Mouse (Mus musculus): ENCODE data around the gene Fam129a. TPM values are rescaled to one million over a fixed set of nuclear protein-coding genes. Genes with fewer than 3 reads are reported as not detected.
"Not testable (repeated sequence)": the region's sequence is repeated elsewhere in the genome, so short reads cannot be mapped to it uniquely, and the experiment has no call there.

Fam129a gene
- polyA plus RNA-seq, 1 experiment from 2014 or later: 13.8 TPM

DNA sequence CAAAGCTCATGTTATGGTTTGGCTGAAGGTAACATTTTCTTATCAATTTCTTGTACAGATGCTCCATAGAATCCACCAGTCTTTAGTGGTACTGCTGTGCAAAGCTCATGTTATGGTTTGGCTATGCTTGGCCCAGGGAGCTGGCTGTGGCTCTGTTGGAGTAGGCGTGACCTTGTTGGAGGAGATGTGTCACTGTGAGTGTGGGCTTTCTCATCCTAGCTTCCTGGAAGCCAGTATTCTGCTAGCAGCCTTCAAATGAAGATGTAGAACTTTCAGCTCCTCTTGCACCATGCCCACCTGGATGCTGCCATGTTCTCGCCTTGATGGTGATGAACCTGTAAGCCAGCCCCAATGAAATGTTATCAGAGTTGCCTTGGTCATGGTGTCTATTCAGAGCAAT lies 178.9 kb downstream of the Fam129a start:
- not testable (repeated sequence) for H3K36me3 ChIP-seq (ENCODE audit: control insufficient read depth, insufficient read depth); H3K27me3 ChIP-seq (ENCODE audit: control insufficient read depth, insufficient read depth, low read depth, low read length); H3K27ac ChIP-seq (ENCODE audit: low read length); ATAC-seq (ENCODE audit: low read depth); H3K9ac ChIP-seq (ENCODE audit: low read depth, low read length); H3K9me3 ChIP-seq (replicated peaks; ENCODE audit: control insufficient read depth, low read length); H3K4me3 ChIP-seq (ENCODE audit: low read depth, low read length); H3K4me2 ChIP-seq (ENCODE audit: low read depth, low read length)
- 81% methylated on average over 2 of the region's 2 CpGs for WGBS (ENCODE audit: insufficient replicate concordance)
- H3K4me1 ChIP-seq (ENCODE audit: control insufficient read depth, low read depth, low read length): peaks cover 11% of the 10 kb centered on the region

DNA sequence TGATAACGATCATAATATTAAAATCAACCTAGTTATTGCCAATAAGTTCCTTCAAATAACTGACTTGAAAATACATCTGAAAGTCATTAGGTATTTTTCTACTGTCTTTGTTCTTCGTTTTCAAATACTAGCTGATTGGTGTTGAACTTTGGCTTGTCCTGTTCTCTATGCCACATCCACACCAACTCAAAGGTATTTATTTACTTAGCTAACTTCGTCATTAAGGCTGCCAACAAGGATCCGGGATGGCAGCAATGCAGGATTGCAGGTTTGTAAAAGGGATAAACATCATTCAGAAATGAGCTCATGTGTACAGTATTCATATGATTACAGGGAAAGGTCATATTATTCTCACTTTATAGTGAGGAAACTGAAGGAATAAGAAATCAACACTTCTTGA lies 182.0 kb downstream of the Fam129a start:
- no peak overlapping the region for H3K4me2 ChIP-seq (ENCODE audit: low read depth, low read length)
- ATAC-seq (ENCODE audit: low read depth): no peak
- no peak overlapping the region for H3K27ac ChIP-seq (ENCODE audit: low read length)
- H3K27me3 ChIP-seq (ENCODE audit: control insufficient read depth, insufficient read depth, low read depth, low read length): no peaks in the 10 kb centered on the region
- peaks cover 24% of the 10 kb centered on the region for H3K4me1 ChIP-seq (ENCODE audit: control insufficient read depth, low read depth, low read length)
- no peaks in the 10 kb centered on the region for H3K9me3 ChIP-seq (replicated peaks; ENCODE audit: control insufficient read depth, low read length)
- 52% methylated on average over 4 of the region's 4 CpGs for WGBS (ENCODE audit: insufficient replicate concordance)
- H3K9ac ChIP-seq (ENCODE audit: low read depth, low read length): no peak overlapping the region
- H3K4me3 ChIP-seq (ENCODE audit: low read depth, low read length): no peak overlapping the region
- H3K36me3 ChIP-seq (ENCODE audit: control insufficient read depth, insufficient read depth): no peaks in the 10 kb centered on the region

DNA sequence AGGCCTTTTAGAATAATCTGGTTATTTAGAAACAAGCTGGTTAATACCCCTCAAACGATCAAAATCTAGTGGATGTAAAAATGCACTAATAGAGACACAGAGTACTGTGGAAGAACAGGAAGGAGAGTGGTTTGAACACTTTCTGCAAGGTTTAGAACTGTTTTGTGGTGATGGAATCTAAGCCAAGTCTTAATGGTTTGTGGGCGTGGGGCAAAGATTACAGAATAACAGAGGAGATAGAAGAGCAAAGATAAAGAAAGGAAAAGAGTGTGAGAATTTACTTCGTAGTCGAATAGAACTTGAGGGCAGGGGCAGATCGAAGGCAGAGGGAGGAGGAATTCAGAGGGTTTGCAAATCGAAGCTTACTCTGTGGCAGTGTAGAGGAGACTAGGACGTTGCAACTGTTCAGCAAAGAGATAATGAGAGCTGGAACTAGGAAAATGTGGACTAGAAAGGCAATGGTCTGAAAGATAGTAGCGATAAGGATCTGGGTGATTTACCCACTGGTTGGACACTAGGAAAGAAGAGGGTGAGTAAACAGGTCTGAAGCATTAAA lies 182.5 kb downstream of the Fam129a start:
- 0 out of 2 replicates have a peak overlapping the region, but pooled peaks have one; percentile 96 for H3K9ac ChIP-seq (ENCODE audit: low read depth, low read length)
- peak overlapping the region; percentile 72 for H3K4me2 ChIP-seq (ENCODE audit: low read depth, low read length)
- peak overlapping the region; percentile 98 for H3K4me3 ChIP-seq (ENCODE audit: low read depth, low read length)
- H3K27ac ChIP-seq (ENCODE audit: low read length): peak overlapping the region; percentile 24; the same call in 1 of the 2 replicates
- WGBS (ENCODE audit: insufficient replicate concordance): 14% methylated on average over 8 of the region's 8 CpGs
- peaks cover 28% of the 10 kb centered on the region for H3K4me1 ChIP-seq (ENCODE audit: control insufficient read depth, low read depth, low read length)
- no peaks in the 10 kb centered on the region for H3K27me3 ChIP-seq (ENCODE audit: control insufficient read depth, insufficient read depth, low read depth, low read length)
- no peaks in the 10 kb centered on the region for H3K36me3 ChIP-seq (ENCODE audit: control insufficient read depth, insufficient read depth)
- H3K9me3 ChIP-seq (replicated peaks; ENCODE audit: control insufficient read depth, low read length): no peaks in the 10 kb centered on the region
- no peak for ATAC-seq (ENCODE audit: low read depth)

DNA sequence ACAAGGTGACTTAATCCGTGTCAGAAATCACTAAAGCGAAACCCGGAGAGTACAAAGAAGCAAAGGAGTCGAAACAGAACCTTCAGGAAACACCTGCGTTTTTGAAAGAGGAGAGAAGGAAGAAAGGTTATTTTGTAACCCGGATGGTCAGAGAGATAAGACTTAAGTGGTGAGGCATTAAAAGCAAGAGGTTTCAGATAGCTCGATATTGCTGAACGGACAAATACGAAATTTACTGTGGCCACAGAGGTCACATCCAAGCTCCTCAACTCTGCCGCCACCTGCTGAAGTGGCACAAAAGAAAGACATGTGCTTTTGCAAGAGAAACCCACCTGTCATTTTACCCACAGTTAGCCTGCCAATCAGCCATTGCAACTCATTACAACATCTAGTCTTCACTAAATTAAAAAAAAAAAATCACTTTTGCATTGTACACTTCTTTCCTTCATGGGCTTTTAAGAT lies 183.1 kb downstream of the Fam129a start:
- ATAC-seq (ENCODE audit: low read depth): no peak
- Histone ChIP-seq H3K9ac (ENCODE audit: low read depth, low read length) (peak overlapping the region; percentile 96), H3K4me1 (ENCODE audit: control insufficient read depth, low read depth, low read length) (peaks cover 28% of the 10 kb centered on the region), H3K36me3 (ENCODE audit: control insufficient read depth, insufficient read depth) (no peaks in the 10 kb centered on the region), H3K9me3 (replicated peaks; ENCODE audit: control insufficient read depth, low read length) (no peaks in the 10 kb centered on the region), H3K27me3 (ENCODE audit: control insufficient read depth, insufficient read depth, low read depth, low read length) (no peaks in the 10 kb centered on the region), H3K4me3 (ENCODE audit: low read depth, low read length) (peak overlapping the region; percentile 98), H3K27ac (ENCODE audit: low read length) (no peak overlapping the region; the same call in 1 of the 2 replicates), H3K4me2 (ENCODE audit: low read depth, low read length) (peak overlapping the region; percentile 72)
- 8% methylated on average over 10 of the region's 10 CpGs for WGBS (ENCODE audit: insufficient replicate concordance)

DNA sequence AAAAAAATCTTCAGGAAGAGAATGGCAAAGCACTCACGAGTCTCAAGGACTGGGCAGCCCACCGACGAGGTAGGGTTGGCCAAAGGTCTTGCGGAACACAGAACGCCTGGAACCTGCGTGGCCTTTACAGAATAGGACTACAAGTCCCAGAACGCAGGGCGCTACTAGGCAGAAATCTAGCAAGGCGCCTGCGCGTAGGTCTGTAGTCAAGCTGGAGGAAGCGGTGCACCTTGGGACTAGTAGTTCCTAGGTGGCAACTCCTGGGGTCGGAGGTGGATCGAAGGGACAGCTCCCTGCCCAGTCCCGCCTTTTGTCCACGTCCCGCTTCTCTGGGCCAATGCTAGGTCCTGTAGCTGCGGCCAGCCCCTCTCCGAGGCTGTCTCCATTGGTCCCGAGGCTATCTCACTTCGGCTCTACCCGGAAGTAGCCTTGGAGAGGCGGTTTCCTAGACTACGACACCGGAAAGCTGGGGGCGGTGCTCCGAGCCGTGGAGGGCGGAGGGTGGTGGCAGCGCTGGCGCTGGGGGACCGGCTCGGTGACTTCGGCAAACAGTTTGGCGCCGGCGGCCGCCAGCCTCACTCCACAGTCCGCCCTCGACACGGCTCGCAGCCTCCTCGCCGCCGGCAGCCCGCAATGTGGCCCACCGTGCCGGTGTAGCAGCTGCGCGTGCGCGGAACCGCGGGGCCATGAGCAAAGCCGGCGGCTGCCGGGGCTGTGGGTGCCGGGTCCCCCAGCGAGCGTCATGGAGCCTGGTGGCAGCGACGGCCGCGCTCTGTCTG lies 184.1 kb downstream of the Fam129a start, which contains the start of gene Edem3:
Edem3 (plus strand) TSS at position 491 of the 779 bp plus-strand sequence.
- WGBS (ENCODE audit: insufficient replicate concordance): under 1% methylated on average over 62 of the region's 64 CpGs
- Histone ChIP-seq H3K27me3 (ENCODE audit: control insufficient read depth, insufficient read depth, low read depth, low read length) (no peaks in the 10 kb centered on the region), H3K9ac (ENCODE audit: low read depth, low read length) (peak within 1 kb of the TSS; percentile 96), H3K4me3 (ENCODE audit: low read depth, low read length) (peak within 1 kb of the TSS; percentile 98), H3K27ac (ENCODE audit: low read length) (peak within 1 kb of the TSS; percentile 88), H3K36me3 (ENCODE audit: control insufficient read depth, insufficient read depth) (no peaks in the 10 kb centered on the region), H3K4me2 (ENCODE audit: low read depth, low read length) (peak within 1 kb of the TSS; percentile 97), H3K4me1 (ENCODE audit: control insufficient read depth, low read depth, low read length) (peaks cover 28% of the 10 kb centered on the region), H3K9me3 (replicated peaks; ENCODE audit: control insufficient read depth, low read length) (no peaks in the 10 kb centered on the region)
- peak; percentile 97 for ATAC-seq (ENCODE audit: low read depth)

DNA sequence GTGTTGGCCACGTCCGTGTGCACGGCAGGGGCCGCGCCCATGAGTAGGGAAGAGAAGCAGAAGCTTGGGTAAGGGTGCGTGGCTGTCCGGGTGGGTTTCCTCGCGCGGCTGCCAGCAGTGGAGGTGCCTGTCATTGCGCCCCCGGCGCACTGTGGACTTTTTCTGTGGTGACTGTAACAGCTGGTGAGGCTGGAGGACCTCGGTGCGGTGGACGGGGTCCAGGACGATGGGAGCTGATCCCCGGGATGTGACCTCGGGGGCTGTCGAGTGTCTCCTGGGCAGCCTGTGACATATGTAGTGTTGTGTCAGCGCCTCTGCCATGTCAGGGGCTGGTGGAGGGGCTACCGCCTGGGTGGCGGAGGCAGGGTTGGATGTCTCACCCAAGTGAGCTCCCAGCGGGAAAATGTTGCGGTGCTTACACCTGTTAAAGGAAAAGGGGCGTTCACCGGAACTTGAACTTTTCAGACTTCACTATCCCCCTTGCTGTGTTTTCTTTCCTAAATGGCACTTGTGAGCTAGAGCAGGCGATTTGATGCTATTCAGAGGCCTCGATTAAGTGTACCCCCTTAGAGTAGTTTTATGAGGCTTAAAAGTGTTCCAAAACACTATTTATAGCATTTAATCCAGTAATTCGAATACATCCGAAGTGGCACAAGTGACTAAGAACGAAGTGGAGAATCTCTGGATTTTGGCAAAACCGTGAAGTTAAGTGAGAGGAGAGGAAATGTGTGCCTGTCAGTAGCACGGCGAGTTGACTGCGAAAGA lies 184.9 kb downstream of the Fam129a start:
- peaks cover 28% of the 10 kb centered on the region for H3K4me1 ChIP-seq (ENCODE audit: control insufficient read depth, low read depth, low read length)
- H3K4me3 ChIP-seq (ENCODE audit: low read depth, low read length): peak overlapping the region; percentile 98
- H3K9ac ChIP-seq (ENCODE audit: low read depth, low read length): peak overlapping the region; percentile 96
- ATAC-seq (ENCODE audit: low read depth): no peak
- H3K27ac ChIP-seq (ENCODE audit: low read length): peak overlapping the region; percentile 88
- peak overlapping the region; percentile 97 for H3K4me2 ChIP-seq (ENCODE audit: low read depth, low read length)
- H3K36me3 ChIP-seq (ENCODE audit: control insufficient read depth, insufficient read depth): no peaks in the 10 kb centered on the region; the same call in 1 of the 2 replicates
- 2% methylated on average over 36 of the region's 36 CpGs for WGBS (ENCODE audit: insufficient replicate concordance)
- no peaks in the 10 kb centered on the region for H3K27me3 ChIP-seq (ENCODE audit: control insufficient read depth, insufficient read depth, low read depth, low read length)
- no peaks in the 10 kb centered on the region for H3K9me3 ChIP-seq (replicated peaks; ENCODE audit: control insufficient read depth, low read length)

DNA sequence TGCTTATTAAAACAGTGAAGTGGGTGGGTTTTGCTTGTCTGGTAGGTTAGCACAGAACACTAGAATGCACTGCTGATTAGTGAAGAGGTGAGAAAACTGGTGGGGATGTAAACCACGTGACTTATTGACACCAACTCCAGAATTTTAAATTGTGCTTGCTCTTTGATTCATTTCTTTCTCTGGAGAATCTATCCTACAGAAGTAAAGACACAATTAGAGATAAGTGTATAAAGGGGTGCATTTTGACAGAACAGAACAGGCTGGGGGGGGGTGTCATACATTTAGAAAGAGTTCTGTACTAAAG lies 185.4 kb downstream of the Fam129a start:
- H3K4me1 ChIP-seq (ENCODE audit: control insufficient read depth, low read depth, low read length): peaks cover 28% of the 10 kb centered on the region
- H3K36me3 ChIP-seq (ENCODE audit: control insufficient read depth, insufficient read depth): no peaks in the 10 kb centered on the region; the same call in none of the 2 replicates
- no peak for ATAC-seq (ENCODE audit: low read depth)
- peak overlapping the region; percentile 98 for H3K4me3 ChIP-seq (ENCODE audit: low read depth, low read length)
- H3K27me3 ChIP-seq (ENCODE audit: control insufficient read depth, insufficient read depth, low read depth, low read length): no peaks in the 10 kb centered on the region
- H3K9ac ChIP-seq (ENCODE audit: low read depth, low read length): peak overlapping the region; percentile 96
- H3K4me2 ChIP-seq (ENCODE audit: low read depth, low read length): peak overlapping the region; percentile 97
- H3K27ac ChIP-seq (ENCODE audit: low read length): no peak overlapping the region; the same call in none of the 2 replicates
- 6% methylated on average over 1 of the region's 1 CpGs for WGBS (ENCODE audit: insufficient replicate concordance)
- H3K9me3 ChIP-seq (replicated peaks; ENCODE audit: control insufficient read depth, low read length): no peaks in the 10 kb centered on the region

DNA sequence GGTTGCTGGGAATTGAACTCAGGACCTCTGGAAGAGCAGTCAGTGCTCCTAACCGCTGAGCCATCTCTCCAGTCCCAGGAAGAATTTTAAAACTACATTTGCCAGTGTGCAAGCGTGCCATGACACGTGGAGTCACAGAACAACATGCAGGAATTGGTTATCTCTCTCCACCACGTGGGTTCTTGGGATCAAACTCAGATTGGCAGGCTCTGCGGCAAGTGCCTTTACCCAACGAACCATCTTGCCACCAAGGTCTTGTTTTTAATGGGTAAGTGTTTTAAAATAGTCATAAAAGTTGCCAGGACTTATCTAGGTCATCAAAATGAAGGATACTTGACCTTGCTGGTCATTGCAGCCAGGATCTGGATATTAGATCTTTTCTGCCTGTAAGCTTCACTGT lies 187.3 kb downstream of the Fam129a start:
- H3K36me3 ChIP-seq (ENCODE audit: control insufficient read depth, insufficient read depth): no peaks in the 10 kb centered on the region; the same call in none of the 2 replicates
- H3K4me3 ChIP-seq (ENCODE audit: low read depth, low read length): no peak overlapping the region
- H3K9ac ChIP-seq (ENCODE audit: low read depth, low read length): no peak overlapping the region
- H3K4me2 ChIP-seq (ENCODE audit: low read depth, low read length): no peak overlapping the region
- no peaks in the 10 kb centered on the region for H3K9me3 ChIP-seq (replicated peaks; ENCODE audit: control insufficient read depth, low read length)
- ATAC-seq (ENCODE audit: low read depth): no peak
- H3K4me1 ChIP-seq (ENCODE audit: control insufficient read depth, low read depth, low read length): peaks cover 28% of the 10 kb centered on the region
- H3K27ac ChIP-seq (ENCODE audit: low read length): no peak overlapping the region
- no peaks in the 10 kb centered on the region for H3K27me3 ChIP-seq (ENCODE audit: control insufficient read depth, insufficient read depth, low read depth, low read length)
- 28% methylated on average over 6 of the region's 6 CpGs for WGBS (ENCODE audit: insufficient replicate concordance)
